Mouse (Mus musculus) neural tube, embryonic 12.5 days (tissue): ENCODE results near the gene Lgmn. TPM values are rescaled to one million over a fixed set of nuclear protein-coding genes. Genes with fewer than 3 reads are reported as not detected.

Experiments used
- ATAC-seq: fragments of 200-750 bp; cut with Nextera tagmentation; 2 replicates; pipeline ENCODE4 v1.8.0; 2017; ENCODE audit warnings: low read depth, mild to moderate bottlenecking, moderate TSS enrichment, moderate library complexity; ENCODE audit not compliant: low FRiP score
- H3K27ac ChIP-seq: fragments of 300-500 bp; sonication (generic); 2 replicates; pipeline ENCODE4 v1.5.1; 2016
- H3K27me3 ChIP-seq: fragments of 300-500 bp; sonication (generic); replicated peaks from 2 replicates; pipeline ENCODE4 v1.6.1; 2016; ENCODE audit warnings: mild to moderate bottlenecking
- H3K36me3 ChIP-seq: fragments of 300-500 bp; sonication (generic); 2 replicates; pipeline ENCODE4 v1.6.1; 2016; ENCODE audit warnings: mild to moderate bottlenecking
- H3K4me1 ChIP-seq: fragments of 300-500 bp; sonication (generic); 2 replicates; pipeline ENCODE4 v1.6.1; 2016
- H3K4me2 ChIP-seq: fragments of 300-500 bp; sonication (generic); replicated peaks from 2 replicates; pipeline ENCODE4 v1.6.1; 2016; ENCODE audit warnings: mild to moderate bottlenecking
- H3K4me3 ChIP-seq: fragments of 300-500 bp; sonication (generic); 2 replicates; pipeline ENCODE4 v1.5.1; 2016
- H3K9ac ChIP-seq: fragments of 300-500 bp; sonication (generic); 2 replicates; pipeline ENCODE4 v1.6.1; 2016; ENCODE audit warnings: mild to moderate bottlenecking
- H3K9me3 ChIP-seq: fragments of 300-500 bp; sonication (generic); 2 replicates; pipeline ENCODE4 v1.6.1; 2016; ENCODE audit warnings: mild to moderate bottlenecking
- WGBS: fragments of 180-500 bp; shearing (Covaris S2); methylation state at CpG from one replicate; pipeline ENCODE4 v1.1.7; 2016; 5-methylcytosine and 5-hydroxymethylcytosine counted together
- polyA plus RNA-seq: library from polyadenylated mRNA; unstranded; fragments of >200 nt; fragmentation: Nextera tagmentation; extraction: Ambion mirVana; gene quantifications from 2 replicates; pipeline ENCODE4 v1.2.1, GENCODE M21; 2016

Gene Lgmn
- polyA plus RNA-seq, 1 experiment from 2014 or later = 71.8 TPM

- Histone ChIP-seq H3K9ac (no peak overlapping the region), H3K4me2 (no peak overlapping the region), H3K4me3 (no peak overlapping the region), H3K4me1 (no peaks in the 10 kb centered on the region), H3K9me3 (no peaks in the 10 kb centered on the region), H3K27me3 (no peaks in the 10 kb centered on the region), H3K36me3 (peaks cover 21% of the 10 kb centered on the region), H3K27ac (no peak overlapping the region)
- no peak for ATAC-seq
- WGBS = 92% methylated on average over 7 of the region's 7 CpGs
Observed at GRCm38 (mm10) chr12:102426285-102426684, 13.3 kb downstream of the Lgmn start.

DNA sequence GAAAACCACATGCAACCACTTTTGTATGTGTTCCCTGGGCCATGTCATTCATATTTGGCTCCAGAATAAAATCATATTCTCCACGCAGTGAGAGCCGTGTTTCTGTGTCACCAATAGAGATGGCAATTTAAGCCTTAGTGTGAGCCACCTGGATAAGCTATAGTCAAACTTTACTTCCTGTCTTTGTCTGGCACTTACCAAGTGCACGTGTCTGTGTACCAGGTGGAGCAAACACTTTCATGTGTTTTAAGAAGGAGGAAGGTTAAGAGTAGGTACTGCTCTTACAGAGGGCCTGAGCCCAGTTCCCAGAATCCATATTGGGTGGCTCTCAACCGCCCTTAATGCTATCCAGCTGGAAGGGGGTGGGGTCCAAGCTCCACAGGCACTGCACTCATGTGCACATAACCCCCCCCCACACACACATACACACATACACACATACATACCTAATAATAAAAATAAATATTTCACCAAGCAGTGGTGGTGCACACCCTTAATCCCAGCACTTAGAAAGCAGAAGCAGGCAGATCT is 14.5 kb downstream of the Lgmn start:
- no peak overlapping the region for H3K9ac ChIP-seq
- H3K4me3 ChIP-seq = no peak overlapping the region
- H3K4me1 ChIP-seq = no peaks in the 10 kb centered on the region
- peaks cover 21% of the 10 kb centered on the region for H3K36me3 ChIP-seq
- WGBS = 86% methylated on average over 4 of the region's 4 CpGs
- H3K27me3 ChIP-seq = no peaks in the 10 kb centered on the region
- no peak for ATAC-seq
- no peak overlapping the region for H3K27ac ChIP-seq
- H3K4me2 ChIP-seq = no peak overlapping the region
- no peaks in the 10 kb centered on the region for H3K9me3 ChIP-seq

DNA sequence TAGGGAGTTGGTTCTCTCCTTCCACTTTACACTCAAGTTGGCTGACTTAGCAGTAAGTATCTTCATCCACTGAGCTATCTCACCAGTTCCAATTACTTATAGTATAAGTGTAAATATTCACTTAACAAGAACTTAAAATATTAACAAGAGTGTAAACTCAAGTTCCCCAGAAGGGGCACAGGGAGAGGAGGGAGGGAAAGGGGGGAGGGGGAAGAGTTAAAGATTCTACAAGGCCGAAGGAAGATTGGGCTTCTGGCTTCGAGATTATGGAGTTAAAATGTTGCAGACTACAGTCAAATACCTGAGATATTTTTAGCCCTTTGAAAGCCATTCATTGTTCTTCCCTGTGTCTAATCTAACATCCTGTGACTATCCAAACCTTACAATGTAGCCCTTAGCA is 15.2 kb downstream of the Lgmn start:
- Histone ChIP-seq H3K4me2 (no peak overlapping the region), H3K36me3 (peaks cover 21% of the 10 kb centered on the region), H3K9ac (no peak overlapping the region), H3K4me3 (no peak overlapping the region), H3K4me1 (no peaks in the 10 kb centered on the region), H3K9me3 (no peaks in the 10 kb centered on the region), H3K27ac (no peak overlapping the region), H3K27me3 (no peaks in the 10 kb centered on the region)
- WGBS = 84% methylated on average over 2 of the region's 2 CpGs
- no peak for ATAC-seq

GRCm38 (mm10) chr12:102423625-102424024 is 16.0 kb downstream of the Lgmn start:
- Histone ChIP-seq H3K27ac (no peak overlapping the region), H3K9ac (no peak overlapping the region), H3K27me3 (no peaks in the 10 kb centered on the region), H3K9me3 (no peaks in the 10 kb centered on the region), H3K4me2 (no peak overlapping the region), H3K36me3 (peaks cover 21% of the 10 kb centered on the region), H3K4me3 (no peak overlapping the region), H3K4me1 (no peaks in the 10 kb centered on the region)
- 93% methylated on average over 8 of the region's 8 CpGs for WGBS
- ATAC-seq = no peak

- H3K27me3 ChIP-seq = no peaks in the 10 kb centered on the region
- ATAC-seq = no peak
- WGBS = 93% methylated on average over 11 of the region's 11 CpGs
Observed at GRCm38 (mm10) chr12:102422623-102423320, 16.8 kb downstream of the Lgmn start.

GRCm38 (mm10) chr12:102422065-102422464 is 17.5 kb downstream of the Lgmn start:
- no peaks in the 10 kb centered on the region for H3K27me3 ChIP-seq
- H3K4me1 ChIP-seq = no peaks in the 10 kb centered on the region
- no peak overlapping the region for H3K9ac ChIP-seq
- no peak overlapping the region for H3K4me2 ChIP-seq
- WGBS = 91% methylated on average over 6 of the region's 6 CpGs
- no peak for ATAC-seq
- no peaks in the 10 kb centered on the region for H3K9me3 ChIP-seq
- H3K36me3 ChIP-seq = peaks cover 21% of the 10 kb centered on the region
- no peak overlapping the region for H3K27ac ChIP-seq
- no peak overlapping the region for H3K4me3 ChIP-seq

More at GRCm38 (mm10) chr12:102422623-102423320, 16.8 kb downstream of the Lgmn start:
- H3K4me3 ChIP-seq = no peak overlapping the region
- no peak overlapping the region for H3K27ac ChIP-seq
- H3K9ac ChIP-seq = no peak overlapping the region
- H3K4me1 ChIP-seq = no peaks in the 10 kb centered on the region
- H3K9me3 ChIP-seq = no peaks in the 10 kb centered on the region
- H3K4me2 ChIP-seq = no peak overlapping the region
- H3K36me3 ChIP-seq = peaks cover 21% of the 10 kb centered on the region

DNA sequence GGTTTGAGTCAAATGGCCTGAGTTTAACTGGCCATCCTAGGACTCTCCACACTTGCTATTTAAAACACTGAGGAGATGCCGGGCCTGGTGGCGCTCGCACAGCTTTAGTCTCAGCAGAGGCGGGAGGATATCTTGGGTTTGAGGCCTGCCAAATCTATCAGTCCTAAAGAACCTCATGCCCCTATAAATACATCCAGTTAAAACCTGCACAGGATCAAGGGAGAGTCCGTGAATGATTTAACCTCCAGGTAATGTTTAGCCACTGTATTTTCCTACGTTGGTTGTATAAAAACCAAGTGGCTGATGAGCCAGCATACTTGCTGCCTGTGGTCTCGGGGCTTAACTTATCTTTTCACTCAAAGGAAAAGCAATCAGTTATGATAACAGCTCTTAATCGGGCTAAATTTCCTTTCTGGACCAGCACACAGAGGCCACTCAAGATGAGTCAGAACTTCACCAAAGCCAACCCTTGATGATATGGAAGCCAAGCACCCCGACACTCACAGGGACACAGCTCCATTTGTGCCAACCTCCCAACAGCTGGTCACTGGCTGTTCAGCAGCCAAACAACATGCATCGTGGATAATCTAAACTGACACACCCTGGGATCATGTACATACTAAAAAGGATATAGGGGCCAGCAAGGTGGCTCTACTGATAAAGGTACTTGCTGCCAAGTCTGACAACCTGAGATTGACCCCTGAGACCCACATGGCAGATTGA is 19.3 kb downstream of the Lgmn start:
- Histone ChIP-seq H3K4me2 (no peak overlapping the region), H3K9ac (no peak overlapping the region), H3K36me3 (peaks cover 17% of the 10 kb centered on the region), H3K4me3 (no peak overlapping the region), H3K27me3 (no peaks in the 10 kb centered on the region), H3K9me3 (no peaks in the 10 kb centered on the region), H3K4me1 (no peaks in the 10 kb centered on the region), H3K27ac (no peak overlapping the region)
- ATAC-seq = no peak
- WGBS = 92% methylated on average over 10 of the region's 10 CpGs

- Histone ChIP-seq H3K4me1 (no peaks in the 10 kb centered on the region), H3K27me3 (no peaks in the 10 kb centered on the region), H3K9me3 (no peaks in the 10 kb centered on the region), H3K36me3 (peaks cover 17% of the 10 kb centered on the region), H3K4me3 (no peak overlapping the region), H3K9ac (no peak overlapping the region), H3K27ac (no peak overlapping the region), H3K4me2 (no peak overlapping the region)
- ATAC-seq = no peak
- 47% methylated on average over 3 of the region's 3 CpGs for WGBS
Observed at GRCm38 (mm10) chr12:102419544-102419943, 20.1 kb downstream of the Lgmn start.

GRCm38 (mm10) chr12:102417701-102418100 is 21.9 kb downstream of the Lgmn start:
- WGBS = 87% methylated on average over 6 of the region's 6 CpGs
- H3K9me3 ChIP-seq = no peaks in the 10 kb centered on the region

DNA sequence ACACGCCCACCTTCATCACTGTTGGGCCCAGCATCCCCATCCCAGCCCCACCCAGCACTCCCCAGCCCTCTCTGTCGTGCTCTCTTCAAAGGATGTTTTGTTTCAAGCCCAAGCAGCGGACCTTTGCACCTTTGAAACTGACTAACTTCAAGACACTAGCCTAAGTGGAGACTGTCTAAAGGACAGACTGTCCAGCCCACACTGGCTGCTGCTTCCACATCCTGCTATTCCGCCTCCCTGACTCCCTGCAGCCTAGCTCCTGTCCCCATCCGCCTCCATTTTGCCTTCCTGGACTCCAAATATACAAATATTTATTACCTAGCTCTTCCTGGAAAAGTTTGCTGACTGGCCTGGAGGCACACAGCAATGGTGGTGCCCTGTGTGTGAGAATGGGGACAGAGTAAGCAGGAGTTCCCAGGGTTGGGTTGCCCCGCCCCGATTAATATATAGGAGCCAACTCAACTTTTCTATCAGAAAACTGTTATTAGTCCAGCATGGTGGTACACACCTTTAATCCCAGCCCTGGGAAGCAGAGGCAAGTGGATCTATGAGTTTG is 22.6 kb downstream of the Lgmn start:
- Histone ChIP-seq H3K4me2 (no peak overlapping the region), H3K9me3 (no peaks in the 10 kb centered on the region), H3K27me3 (no peaks in the 10 kb centered on the region), H3K27ac (no peak overlapping the region), H3K36me3 (peaks cover 2% of the 10 kb centered on the region), H3K9ac (no peak overlapping the region), H3K4me3 (no peak overlapping the region), H3K4me1 (no peaks in the 10 kb centered on the region)
- 77% methylated on average over 7 of the region's 7 CpGs for WGBS
- ATAC-seq = no peak

More at GRCm38 (mm10) chr12:102417701-102418100, 21.9 kb downstream of the Lgmn start:
- Histone ChIP-seq H3K4me2 (no peak overlapping the region), H3K4me1 (no peaks in the 10 kb centered on the region), H3K9ac (no peak overlapping the region), H3K4me3 (no peak overlapping the region), H3K27ac (no peak overlapping the region), H3K36me3 (peaks cover 9% of the 10 kb centered on the region), H3K27me3 (no peaks in the 10 kb centered on the region)
- ATAC-seq = no peak

GRCm38 (mm10) chr12:102416391-102416837 is 23.2 kb downstream of the Lgmn start:
- no peaks in the 10 kb centered on the region for H3K4me1 ChIP-seq
- H3K4me2 ChIP-seq = no peak overlapping the region
- WGBS = 57% methylated on average over 7 of the region's 7 CpGs
- H3K9me3 ChIP-seq = no peaks in the 10 kb centered on the region
- no peaks in the 10 kb centered on the region for H3K27me3 ChIP-seq
- no peaks in the 10 kb centered on the region; the same call in 1 of the 2 replicates for H3K36me3 ChIP-seq
- H3K9ac ChIP-seq = no peak overlapping the region
- no peak overlapping the region for H3K27ac ChIP-seq
- no peak overlapping the region for H3K4me3 ChIP-seq
- no peak for ATAC-seq

- H3K4me1 ChIP-seq = no peaks in the 10 kb centered on the region
- no peak overlapping the region for H3K4me3 ChIP-seq
- no peak overlapping the region for H3K27ac ChIP-seq
- no peak overlapping the region for H3K4me2 ChIP-seq
- no peaks in the 10 kb centered on the region; the same call in 1 of the 2 replicates for H3K36me3 ChIP-seq
- ATAC-seq = no peak
- no peaks in the 10 kb centered on the region for H3K9me3 ChIP-seq
- no peaks in the 10 kb centered on the region for H3K27me3 ChIP-seq
- H3K9ac ChIP-seq = no peak overlapping the region
- WGBS = 92% methylated on average over 6 of the region's 6 CpGs
Observed at GRCm38 (mm10) chr12:102414686-102415085, 24.9 kb downstream of the Lgmn start.
